Mouse (Mus musculus): Measurements from ENCODE around the gene Spsb4. TPM values are rescaled to one million over a fixed set of nuclear protein-coding genes. Genes with fewer than 3 reads are reported as not detected.

Gene Spsb4
- total RNA-seq, 2 experiments from 2014 or later: 20.2 to 20.6 TPM

DNA sequence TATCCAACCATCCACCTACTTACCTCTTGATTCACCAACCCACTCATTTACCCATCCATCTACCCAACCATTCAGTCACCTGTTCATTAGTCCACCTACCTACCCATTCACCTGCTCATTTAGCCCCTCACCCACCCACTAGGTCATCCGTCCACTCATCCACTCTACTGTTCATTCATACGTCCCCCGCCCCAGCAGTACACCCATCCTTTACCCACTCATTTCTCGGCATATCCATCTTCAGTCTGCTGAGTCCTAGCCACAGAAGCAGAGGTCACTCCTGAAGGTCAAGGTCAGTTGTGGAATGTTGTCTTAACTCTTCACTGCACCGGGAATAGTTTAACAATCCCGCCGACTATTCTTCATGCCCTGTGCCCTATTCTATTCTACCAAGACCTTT, 102.6 kb downstream of the Spsb4 start:
- intact Hi-C loops (cut with DNase I): loop anchor here (2.0 to 5.0 kb wide), 2 partner anchors 153 to 246 kb away; no protein-coding TSS in a partner anchor
- no peak for DNase-seq

DNA sequence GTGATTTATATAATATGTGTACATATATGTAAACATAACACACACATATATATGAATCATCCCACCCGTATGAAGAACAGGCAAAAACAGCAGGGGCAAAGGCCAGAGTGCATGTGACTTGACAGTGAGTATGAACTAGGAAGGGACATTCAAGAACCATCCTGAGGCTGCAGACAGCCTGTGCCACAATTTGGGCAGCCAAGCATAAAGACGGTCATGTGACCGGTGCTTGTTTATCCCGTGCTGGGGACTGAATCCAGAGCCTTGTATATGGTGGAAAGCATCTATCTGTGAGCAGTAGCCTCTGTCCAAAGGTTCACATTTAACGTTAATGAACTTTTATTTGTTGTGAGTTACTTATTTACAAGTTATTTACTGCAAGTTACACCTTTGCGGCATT, 103.8 kb downstream of the Spsb4 start:
- intact Hi-C loops (cut with DNase I): loop anchor here (5.0 kb wide), 2 partner anchors 237 to 247 kb away; no protein-coding TSS in a partner anchor
- peak; percentile 20 for DNase-seq

DNA sequence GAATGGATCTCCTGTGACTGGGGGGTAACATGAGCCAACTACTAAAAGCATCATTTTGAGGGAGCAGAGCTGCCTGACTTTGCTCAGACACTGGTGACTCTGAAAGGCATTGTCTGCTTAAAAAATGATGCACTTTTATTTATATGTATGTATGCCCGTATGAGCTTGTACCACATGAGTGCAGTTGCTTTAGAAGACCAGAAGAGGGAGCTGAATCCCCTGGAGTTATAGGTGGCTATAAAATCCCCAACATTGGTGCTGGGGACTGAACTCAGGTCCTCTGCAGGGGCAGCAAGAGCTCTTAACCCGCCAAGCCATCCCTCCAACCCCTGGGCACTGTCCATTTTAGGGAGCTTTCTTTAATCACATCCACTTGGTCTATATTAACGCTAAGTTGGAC, 104.6 kb downstream of the Spsb4 start:
- intact Hi-C loops (cut with DNase I): loop anchor here (5.0 kb wide), 1 partner anchor 238 kb away; no protein-coding TSS in a partner anchor

DNA sequence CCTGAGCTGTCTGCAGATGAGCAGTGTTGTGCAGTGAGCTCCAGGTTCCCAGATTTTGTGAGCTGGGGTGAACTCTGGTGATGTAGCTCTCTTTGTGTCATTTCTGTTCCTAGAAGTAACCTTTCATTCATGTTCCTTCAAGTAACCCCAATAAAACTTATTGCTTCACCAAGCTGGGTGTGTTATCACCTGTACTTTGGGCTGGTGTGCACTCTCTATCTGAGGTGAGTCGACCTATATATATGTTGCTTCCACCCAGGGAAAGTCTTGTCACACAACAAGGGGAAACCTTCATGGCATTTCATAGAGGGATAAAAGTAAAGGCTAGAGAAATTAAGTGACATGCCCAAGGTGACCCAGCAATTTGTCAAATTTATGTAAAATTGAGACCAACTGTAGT, 109.1 kb downstream of the Spsb4 start:
- DNase-seq: no peak
- intact Hi-C loops (cut with DNase I): no loop called here

More for the DNA sequence above, 104.6 kb downstream of the Spsb4 start:
- no peak for DNase-seq

DNA sequence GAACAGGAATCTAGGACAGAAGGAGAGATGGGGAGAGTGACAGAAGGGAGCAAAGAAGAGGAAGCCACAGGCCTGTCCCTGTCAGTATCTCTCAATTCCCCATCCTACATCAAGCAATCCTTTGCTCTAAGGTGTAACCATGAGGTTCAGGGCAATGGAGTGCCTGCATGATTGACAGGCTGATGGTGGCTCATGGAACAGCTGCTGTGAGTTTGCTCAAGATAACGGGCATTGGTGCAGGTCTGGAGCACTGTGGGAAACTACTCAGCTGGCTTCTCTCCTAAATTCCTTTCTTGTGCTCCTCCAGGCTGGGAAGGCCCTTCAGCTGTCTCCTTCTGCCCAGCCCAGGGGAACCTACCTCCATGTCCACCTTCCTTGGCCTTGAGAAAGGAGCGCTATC, 109.9 kb downstream of the Spsb4 start:
- DNase-seq: no peak
- intact Hi-C loops (cut with DNase I): no loop called here

DNA sequence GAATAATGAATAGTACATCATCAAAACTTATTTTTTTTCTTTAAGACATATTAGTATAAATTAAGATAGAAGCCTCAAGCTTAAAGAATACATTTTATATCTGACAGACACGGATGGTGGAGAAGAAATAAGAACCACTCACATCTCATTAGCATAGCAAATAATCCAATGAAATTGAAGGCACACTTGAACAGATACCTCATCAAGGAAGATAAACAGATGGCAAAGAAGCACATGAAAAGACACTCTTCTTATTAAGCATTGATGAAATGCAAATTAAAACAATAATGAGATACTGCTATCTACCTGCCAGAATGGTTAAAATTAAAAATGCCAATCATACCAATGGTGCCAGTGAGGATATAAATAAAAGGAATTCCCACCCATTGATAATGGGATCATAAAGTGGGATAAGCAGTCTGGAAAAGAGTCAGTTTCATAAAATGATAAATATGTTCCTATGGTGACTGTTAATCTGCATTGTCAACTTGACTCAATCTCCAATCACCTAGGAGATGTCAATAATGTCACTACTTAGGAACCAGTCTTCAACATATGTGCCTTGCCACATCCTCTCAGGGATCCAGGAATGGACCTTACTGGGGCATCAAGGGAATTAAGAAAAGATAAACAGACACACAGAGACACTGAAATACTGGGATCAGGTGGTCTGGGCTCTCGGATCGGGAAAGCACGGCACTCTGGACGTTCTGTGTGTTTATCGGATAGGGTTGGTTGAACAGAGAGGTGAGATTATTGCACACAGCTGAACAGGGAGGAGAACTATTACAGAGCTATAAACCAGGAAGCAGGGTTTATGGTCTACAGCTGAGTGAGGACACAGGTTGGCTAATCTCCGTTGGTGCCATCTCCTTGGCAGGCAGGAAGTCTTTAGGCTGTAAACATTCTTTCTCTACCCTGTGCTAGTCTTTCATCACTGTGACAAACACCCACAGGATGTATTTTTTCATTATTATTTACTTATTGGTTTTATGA, 114.0 kb downstream of the Spsb4 start:
- no peak for DNase-seq
- intact Hi-C loops (cut with DNase I): no loop called here

DNA sequence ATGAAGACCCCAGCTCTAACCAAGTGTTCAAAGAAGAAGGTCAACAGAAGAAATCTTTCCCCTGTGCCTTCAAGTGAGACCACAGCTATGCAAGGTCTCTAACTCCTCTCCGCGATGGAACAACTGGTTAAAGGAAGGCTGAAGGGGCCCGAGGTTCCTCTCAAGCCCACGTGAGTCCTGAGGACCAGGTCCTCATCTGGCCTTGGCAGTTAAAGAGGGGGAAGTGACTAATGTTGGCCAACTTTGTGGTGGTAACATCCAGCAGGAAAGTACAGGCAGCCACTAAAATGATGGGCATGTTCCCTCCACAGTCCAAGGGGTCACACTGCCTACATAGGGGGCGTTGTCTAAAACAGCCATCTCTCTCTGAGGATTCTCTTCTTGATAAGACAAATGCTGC, 118.9 kb downstream of the Spsb4 start:
- no peak for DNase-seq
- intact Hi-C loops (cut with DNase I): no loop called here

DNA sequence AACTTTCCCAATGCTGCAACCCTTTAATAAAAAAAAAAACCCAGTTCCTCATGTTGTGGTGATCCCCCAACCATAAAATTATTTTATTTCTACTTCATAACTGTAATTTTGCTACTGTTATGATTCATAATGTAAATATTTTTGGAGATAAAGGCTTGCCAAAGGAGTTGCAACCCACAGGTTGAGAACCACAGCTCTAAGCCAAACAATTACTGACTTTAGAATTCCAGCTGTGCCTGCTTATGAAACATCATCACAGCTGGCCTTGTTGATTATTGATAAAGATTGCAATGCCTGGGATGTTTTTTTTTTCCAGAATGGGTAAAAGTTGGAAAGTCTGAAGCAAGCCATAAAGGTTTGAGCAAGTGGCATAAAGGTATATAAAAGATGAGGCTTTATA, 119.6 kb downstream of the Spsb4 start:
- no peak for DNase-seq
- intact Hi-C loops (cut with DNase I): no loop called here

DNA sequence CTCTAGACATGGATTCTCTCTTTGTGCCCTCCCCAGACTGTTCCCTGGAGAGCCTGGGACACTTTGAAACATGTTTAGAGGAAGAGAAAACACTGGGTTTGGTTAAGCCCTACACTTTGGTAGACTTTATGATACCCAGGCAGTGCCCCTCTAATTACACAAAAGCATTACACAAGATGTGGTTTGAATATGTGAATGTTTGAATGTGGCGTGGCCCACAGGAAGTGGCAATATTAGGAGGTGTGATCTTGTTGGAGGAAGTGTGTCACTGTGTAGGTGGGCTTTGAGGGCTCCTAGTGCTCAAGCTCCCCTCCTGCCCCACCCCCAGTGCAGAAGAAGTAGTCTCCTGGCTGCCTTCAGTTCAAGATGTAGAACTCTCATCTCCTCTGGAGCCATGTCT, 122.0 kb downstream of the Spsb4 start:
- intact Hi-C loops (cut with DNase I): no loop called here

DNA sequence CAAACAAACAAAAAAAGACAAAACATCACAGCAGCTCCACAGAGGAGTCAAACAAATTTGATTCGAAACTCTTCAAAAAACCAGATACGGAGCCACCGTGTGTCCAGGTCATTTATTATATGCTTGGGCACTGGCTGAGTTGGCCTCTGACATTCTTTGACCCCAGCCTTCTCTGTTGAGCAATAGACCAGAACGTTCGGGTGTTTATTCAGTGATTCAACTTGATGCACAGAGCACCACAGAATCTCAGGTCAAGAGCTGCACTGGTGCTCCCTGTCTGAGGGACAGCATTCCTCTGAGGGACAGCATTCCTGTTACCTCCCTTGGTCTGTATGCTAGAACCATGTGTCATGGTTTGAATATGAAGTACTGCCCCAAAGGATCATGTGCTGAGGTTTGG, 125.1 kb downstream of the Spsb4 start:
- no peak for DNase-seq
- intact Hi-C loops (cut with DNase I): no loop called here

More for the DNA sequence above, 122.0 kb downstream of the Spsb4 start:
- no peak for DNase-seq

Other genes with a start within 250 kb of the Spsb4 start
- 10 to 100 TPM; 19.1 to 20.7 TPM for gene Pxylp1, start 126.2 kb downstream of the Spsb4 start, total RNA-seq (2021)
- gene Slc25a36, start 92.3 kb upstream of the Spsb4 start, total RNA-seq (2021): 100 to 1,000 TPM; 108 to 115 TPM